Mouse (Mus musculus) layer of hippocampus, postnatal 36 days (tissue): ENCODE measurements at regions not wholly inside any gene's neighbourhood (a gene's known extent, or its start where the extent isn't known, plus 50 kb on each side); places are given as distances from the start of the nearest gene placed in this dataset.

Experiments
- DNase-seq, 2 experiments: peaks; one replicate each; pipeline ENCODE4 v3.0.0; 2022

- DNase-seq: no peak
These were observed 319.9 kb upstream of the Tbl1x start for GRCm38 (mm10) chrX:77190863-77191262.

GRCm38 (mm10) chrX:77208726-77209125, 302.1 kb upstream of the Tbl1x start:
- DNase-seq: no peak

- DNase-seq: peak in 1 of 2 experiments; percentile 2
These were observed 291.5 kb upstream of the Tbl1x start for GRCm38 (mm10) chrX:77219355-77219754.
